Mouse (Mus musculus): ENCODE measurements around the gene Hectd2.

- no peak for TF ChIP-seq POLR2A (IDR thresholded peaks at IDR 0.05; ENCODE audit: insufficient read depth, low read depth, low read length)
- no peak for TF ChIP-seq EP300 (IDR thresholded peaks at IDR 0.05; ENCODE audit: insufficient read depth, low read depth, low read length)
- TF ChIP-seq CTCF (IDR thresholded peaks at IDR 0.05), result no peak
Observed at GRCm38 (mm10) chr19:36553561-36554045, 836 bp upstream of the Hectd2 start.
